Mouse (Mus musculus) heart, embryonic 11.5 days (tissue): ENCODE data around the gene Rbm8a. TPM values are rescaled to one million over a fixed set of nuclear protein-coding genes. Genes with fewer than 3 reads are reported as not detected.

Source experiments
- polyA plus RNA-seq: library from polyadenylated mRNA; unstranded; fragments of >200 nt; fragmentation: Nextera tagmentation; extraction: Ambion mirVana; gene quantifications from 2 replicates; pipeline ENCODE4 v1.2.1, GENCODE M21; 2014

Gene Rbm8a
- polyA plus RNA-seq, 1 experiment from 2014 or later = 124 TPM

Other genes with a start within 250 kb of the Rbm8a start
- 0.43 TPM in 1 of 2 replicates, not detected in the other for gene BC107364, start 177.6 kb upstream of the Rbm8a start, polyA plus RNA-seq
- gene Hfe2, start 104.8 kb upstream of the Rbm8a start, polyA plus RNA-seq = 7.4 and 9.3 TPM in 2 replicates
- gene Txnip, start 72.0 kb upstream of the Rbm8a start, polyA plus RNA-seq = 106 and 121 TPM in 2 replicates
- gene Gm16253, start 52.9 kb upstream of the Rbm8a start, polyA plus RNA-seq = 1.2 and 1.5 TPM in 2 replicates
- 21.4 and 23.8 TPM in 2 replicates for gene Polr3gl, start 35.8 kb upstream of the Rbm8a start, polyA plus RNA-seq
- gene Ankrd34a, start 33.3 kb upstream of the Rbm8a start, polyA plus RNA-seq = 9.0 TPM in 2 replicates
- gene Lix1l, start 28.8 kb upstream of the Rbm8a start, polyA plus RNA-seq = 6.4 and 6.7 TPM in 2 replicates
- 37.4 and 37.7 TPM in 2 replicates for gene Pex11b, start 5.4 kb downstream of the Rbm8a start, polyA plus RNA-seq
- not detected in 2 replicates for gene Gm42957, start 5.5 kb downstream of the Rbm8a start, polyA plus RNA-seq
- 0.54 and 0.83 TPM in 2 replicates for gene Itga10, start 15.7 kb downstream of the Rbm8a start, polyA plus RNA-seq
- gene Ankrd35, start 40.2 kb downstream of the Rbm8a start, polyA plus RNA-seq = 0.15 and 0.33 TPM in 2 replicates
- gene Pias3, start 66.5 kb downstream of the Rbm8a start, polyA plus RNA-seq = 26.9 and 30.2 TPM in 2 replicates
- gene Nudt17, start 78.6 kb downstream of the Rbm8a start, polyA plus RNA-seq = 7.4 and 9.3 TPM in 2 replicates
- 31.4 and 32.7 TPM in 2 replicates for gene Polr3c, start 97.7 kb downstream of the Rbm8a start, polyA plus RNA-seq
- gene Rnf115, start 97.7 kb downstream of the Rbm8a start, polyA plus RNA-seq = 53.9 and 56.1 TPM in 2 replicates
- gene Pdzk1, start 199.4 kb downstream of the Rbm8a start, polyA plus RNA-seq = 0.10 TPM in 1 of 2 replicates, not detected in the other
- 0.14 TPM in 1 of 2 replicates, not detected in the other for gene Cd160, start 199.4 kb downstream of the Rbm8a start, polyA plus RNA-seq